Mouse (Mus musculus) G1E (cell line): ENCODE results near the gene Ccl11.

Source experiments
- CTCF ChIP-seq: IDR thresholded peaks from 2 replicates; pipeline ENCODE4 v1.5.1; 2012; ENCODE audit warnings: low read depth, low read length, inconsistent platforms, mixed read lengths
- GATA1 ChIP-seq: IDR thresholded peaks from 2 replicates; pipeline ENCODE4 v1.6.1; 2012; ENCODE audit warnings: borderline replicate concordance, low read length, inconsistent platforms, mixed read lengths
- POLR2AphosphoS5 ChIP-seq: IDR thresholded peaks from 2 replicates; pipeline ENCODE4 v1.6.1; 2012; ENCODE audit warnings: low read depth, low read length, inconsistent platforms; ENCODE audit not compliant: insufficient replicate concordance

- TF ChIP-seq CTCF, result no peak
- no peak for TF ChIP-seq POLR2AphosphoS5
- TF ChIP-seq GATA1, result no peak
These were observed 9.7 kb upstream of the Ccl11 start for GRCm38 (mm10) chr11:82047746-82048415.
